Mouse (Mus musculus) erythroblast, embryonic 14.5 days (primary cell): ENCODE results near the gene Rpl27.

Experiments
- GATA1 ChIP-seq: IDR thresholded peaks from 2 replicates; pipeline ENCODE4 v1.6.1; 2012; ENCODE audit warnings: low read length, inconsistent platforms, mixed read lengths
- TAL1 ChIP-seq: IDR thresholded peaks from 3 replicates; pipeline ENCODE4 v1.6.1; 2012; ENCODE audit warnings: low read length, inconsistent platforms, mixed read lengths

DNA sequence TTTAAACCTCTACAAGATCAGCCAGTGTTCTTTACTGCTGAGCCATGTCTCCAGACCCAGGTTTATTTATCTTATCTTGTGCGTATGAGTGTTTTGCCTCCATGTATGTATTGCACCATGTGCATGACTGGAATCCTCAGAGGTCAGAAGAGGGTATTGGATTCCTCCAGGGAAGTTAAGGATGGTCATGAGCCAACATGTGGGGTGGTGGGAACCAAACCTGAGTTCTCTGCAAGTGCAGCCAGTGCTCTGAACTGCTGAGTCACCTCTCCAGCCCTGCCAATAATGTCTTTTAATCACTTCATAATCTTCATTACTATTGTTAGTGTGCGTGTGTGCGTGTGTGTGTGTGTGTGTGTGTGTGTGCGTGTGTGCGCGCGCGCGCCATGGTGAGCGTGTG, 9.4 kb downstream of the Rpl27 start:
- TF ChIP-seq GATA1 = no peak
- no peak for TF ChIP-seq TAL1
